Mouse (Mus musculus) layer of hippocampus, adult 9-10 months (tissue): ENCODE results near the gene Itpr1.

ENCODE experiments used
- DNase-seq: peaks from one replicate; pipeline ENCODE4 v3.0.0; 2022; ENCODE audit warnings: low spot score

The Itpr1 gene

DNA sequence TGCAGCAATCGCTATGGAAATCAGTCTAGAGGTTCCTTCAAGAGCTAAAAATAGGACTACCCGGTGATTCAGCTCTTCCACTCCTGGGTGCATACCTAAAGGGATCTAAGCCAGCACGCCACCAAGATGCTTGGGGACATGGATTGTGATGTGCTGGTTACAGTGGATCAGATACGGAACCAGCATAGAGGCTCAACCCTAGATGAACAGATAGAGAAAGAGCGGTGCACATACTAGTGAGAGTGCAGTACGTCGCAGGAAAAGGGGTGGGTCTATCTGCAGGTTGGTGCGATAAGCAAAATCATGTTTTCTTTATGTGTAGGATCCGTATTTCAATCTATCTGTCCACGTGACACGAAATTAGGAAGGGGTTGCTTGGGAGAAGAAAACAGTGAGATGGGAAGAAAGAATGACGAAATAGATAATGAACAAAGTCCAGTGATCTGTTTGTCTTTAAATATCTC, 113.1 kb downstream of the Itpr1 start:
- no peak for DNase-seq

- DNase-seq, result no peak
Observed at GRCm38 (mm10) chr6:108326751-108327161, 113.9 kb downstream of the Itpr1 start.

DNA sequence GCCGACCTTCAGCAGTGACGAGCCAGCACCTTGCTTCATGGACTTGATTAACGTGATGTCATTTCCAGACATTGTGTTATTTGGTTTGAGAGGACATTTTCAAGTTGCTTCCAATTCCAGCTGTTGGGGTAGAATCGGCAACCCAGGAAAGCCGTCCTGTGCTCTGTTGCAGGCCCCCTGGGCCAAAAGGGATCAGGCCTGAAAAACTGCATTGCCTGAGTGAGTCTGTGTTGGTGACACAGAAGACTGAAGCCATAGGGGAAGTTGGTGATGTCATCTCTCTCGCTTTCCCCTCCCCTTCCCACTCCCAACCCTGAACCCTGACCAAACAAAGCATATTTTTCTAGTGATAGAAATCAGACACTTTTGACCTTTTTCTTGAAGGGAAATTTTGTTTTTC, 114.7 kb downstream of the Itpr1 start:
- DNase-seq, result no peak

GRCm38 (mm10) chr6:108328296-108328695, 115.4 kb downstream of the Itpr1 start:
- DNase-seq, result no peak

GRCm38 (mm10) chr6:108330461-108330860, 117.6 kb downstream of the Itpr1 start:
- no peak for DNase-seq

DNA sequence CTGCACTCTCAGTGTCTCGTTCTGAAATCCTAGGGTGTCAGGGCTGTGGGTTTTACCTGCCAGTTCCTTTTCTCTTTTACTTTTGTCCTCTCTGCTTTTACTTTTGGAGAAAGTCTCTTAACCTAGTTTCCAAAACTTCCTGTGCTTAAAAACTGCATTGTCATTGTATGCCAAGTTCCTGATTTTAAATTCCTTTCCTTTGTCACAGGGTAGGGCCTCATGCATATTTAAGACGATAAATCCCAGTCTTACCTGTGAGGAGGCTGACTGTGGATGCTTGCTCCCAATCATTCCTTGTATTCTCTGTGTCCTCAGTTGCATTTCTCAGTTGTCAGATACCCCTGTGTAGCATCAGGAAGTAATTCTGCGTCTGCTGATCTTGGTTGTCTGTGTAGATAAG, 118.4 kb downstream of the Itpr1 start:
- no peak for DNase-seq

DNA sequence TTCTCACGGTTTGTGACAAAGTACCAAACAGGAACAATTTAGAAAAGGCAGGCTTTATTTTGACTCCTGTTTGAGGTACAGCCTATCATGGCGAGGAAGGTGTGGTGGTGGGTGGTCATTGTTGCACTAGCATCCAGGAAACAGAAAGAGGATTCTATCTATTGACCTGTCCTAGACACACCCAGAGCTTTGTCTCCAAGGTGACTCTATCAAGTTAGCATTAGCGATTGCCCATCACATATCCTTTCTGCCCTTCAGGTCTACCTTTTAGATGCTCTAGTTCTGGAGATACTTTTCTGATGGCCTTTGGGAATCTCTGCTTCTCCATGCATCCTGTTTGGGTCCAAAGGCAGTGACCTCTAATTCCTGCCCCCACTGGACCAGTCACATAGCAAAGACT, 121.2 kb downstream of the Itpr1 start:
- no peak for DNase-seq

GRCm38 (mm10) chr6:108335202-108335823, 122.4 kb downstream of the Itpr1 start:
- DNase-seq, result no peak

- DNase-seq, result no peak
Observed at GRCm38 (mm10) chr6:108336506-108336905, 123.6 kb downstream of the Itpr1 start.

DNA sequence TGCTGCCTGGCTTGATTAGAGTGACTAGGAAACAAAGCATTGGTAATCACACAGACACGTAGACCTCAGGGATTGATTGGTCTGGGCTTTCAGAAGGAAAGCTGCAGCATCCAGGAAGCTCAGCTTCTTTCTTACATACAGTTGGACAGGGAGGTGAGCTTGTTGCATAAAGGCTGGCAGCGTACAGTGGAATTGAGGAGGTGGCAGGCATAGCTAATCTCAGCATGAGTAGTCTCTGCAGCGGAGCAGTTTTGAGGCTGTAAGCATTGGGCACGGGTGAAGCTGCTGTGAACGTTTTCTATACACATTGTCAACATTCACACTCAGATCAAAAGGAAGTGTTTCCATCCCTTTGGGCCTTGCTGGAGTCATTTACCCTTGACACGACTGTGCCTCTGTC, 124.4 kb downstream of the Itpr1 start:
- no peak for DNase-seq

- no peak for DNase-seq
Observed at GRCm38 (mm10) chr6:108338362-108338761, 125.5 kb downstream of the Itpr1 start.

DNA sequence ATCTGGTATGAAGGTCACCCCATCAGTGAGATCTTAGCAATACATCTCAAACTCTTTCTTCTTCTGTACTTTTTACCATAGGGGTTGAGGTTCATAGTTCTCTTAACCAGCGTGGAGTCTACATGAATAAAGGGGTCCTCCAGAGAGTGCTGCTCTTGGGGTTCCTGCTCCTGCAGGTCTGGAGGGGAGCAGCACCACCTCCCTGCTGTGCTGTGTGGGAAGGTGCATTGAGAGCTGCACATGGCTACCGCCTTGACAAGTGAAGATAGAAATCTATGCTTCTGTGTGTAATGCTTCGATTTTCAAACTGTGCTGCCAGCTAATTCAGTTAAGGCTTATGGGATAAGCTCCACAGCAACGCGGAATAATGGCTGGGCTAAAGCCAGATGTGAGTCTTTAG, 130.1 kb downstream of the Itpr1 start:
- no peak for DNase-seq

DNA sequence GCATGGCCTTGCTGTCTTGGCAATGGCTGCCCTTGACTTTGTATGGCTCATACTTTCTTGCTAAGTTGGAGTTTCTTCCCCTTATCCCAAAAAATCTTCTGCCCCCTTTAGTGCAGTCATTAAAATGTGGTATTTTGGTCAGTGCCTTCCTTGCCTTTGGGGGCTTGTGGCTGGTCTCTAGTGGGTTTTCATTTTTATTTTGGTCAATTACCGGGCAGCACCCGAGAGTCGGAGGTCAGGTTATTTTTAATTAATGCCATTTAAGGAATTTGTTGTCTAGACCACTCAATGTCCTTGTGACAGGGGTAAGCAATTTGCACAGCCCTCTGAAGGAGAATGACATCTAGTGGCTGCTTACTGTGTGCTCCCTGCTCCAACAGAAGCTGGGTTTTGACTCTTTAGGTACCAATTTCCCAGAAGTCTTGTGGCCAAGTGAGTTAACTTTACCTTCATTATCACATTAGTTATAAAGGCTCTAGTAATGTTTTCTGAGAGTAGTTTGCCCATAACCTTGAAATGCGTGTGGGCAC, 130.9 kb downstream of the Itpr1 start:
- DNase-seq, result no peak

GRCm38 (mm10) chr6:108350801-108351200, 137.9 kb downstream of the Itpr1 start:
- no peak for DNase-seq

DNA sequence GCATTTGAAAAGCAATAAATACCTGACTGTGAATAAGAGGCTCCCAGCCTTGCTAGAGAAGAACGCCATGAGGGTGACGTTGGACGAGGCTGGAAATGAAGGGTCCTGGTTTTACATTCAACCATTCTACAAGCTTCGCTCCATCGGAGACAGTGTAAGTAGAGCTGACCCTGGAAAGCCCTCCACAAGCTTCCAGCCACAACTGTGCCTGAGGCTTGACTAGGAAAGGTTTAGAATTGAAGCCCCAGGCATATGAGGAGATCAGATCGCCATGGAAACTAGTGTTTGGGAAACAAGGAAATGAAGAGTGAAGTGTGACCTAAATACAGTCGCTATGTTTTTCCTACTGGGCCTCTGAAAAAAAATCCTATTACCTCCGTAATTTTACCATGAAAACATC, 139.1 kb downstream of the Itpr1 start:
- no peak for DNase-seq

DNA sequence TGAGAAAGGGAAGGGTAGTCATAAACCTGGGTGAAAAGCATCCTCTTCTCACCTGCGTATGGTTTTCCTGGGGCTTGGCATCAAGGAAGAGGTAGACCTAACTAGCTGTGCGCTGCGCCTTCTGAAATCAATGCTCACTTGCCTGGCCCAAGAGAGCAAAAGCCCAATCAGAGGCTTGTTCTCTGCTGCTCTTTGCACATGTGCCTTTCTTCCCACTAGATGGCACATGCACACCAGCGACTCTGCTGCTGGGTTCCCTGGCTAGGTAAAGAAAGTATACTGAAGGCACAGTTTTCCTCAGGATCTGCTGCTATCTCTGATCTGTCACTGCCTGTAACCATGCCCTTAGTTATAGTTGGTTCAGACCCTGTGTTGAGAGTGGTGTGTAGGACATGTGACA, 154.5 kb downstream of the Itpr1 start:
- DNase-seq, result no peak

GRCm38 (mm10) chr6:108369031-108369430, 156.1 kb downstream of the Itpr1 start:
- DNase-seq, result no peak

- no peak for DNase-seq
Observed at GRCm38 (mm10) chr6:108371347-108371893, 158.5 kb downstream of the Itpr1 start.

DNA sequence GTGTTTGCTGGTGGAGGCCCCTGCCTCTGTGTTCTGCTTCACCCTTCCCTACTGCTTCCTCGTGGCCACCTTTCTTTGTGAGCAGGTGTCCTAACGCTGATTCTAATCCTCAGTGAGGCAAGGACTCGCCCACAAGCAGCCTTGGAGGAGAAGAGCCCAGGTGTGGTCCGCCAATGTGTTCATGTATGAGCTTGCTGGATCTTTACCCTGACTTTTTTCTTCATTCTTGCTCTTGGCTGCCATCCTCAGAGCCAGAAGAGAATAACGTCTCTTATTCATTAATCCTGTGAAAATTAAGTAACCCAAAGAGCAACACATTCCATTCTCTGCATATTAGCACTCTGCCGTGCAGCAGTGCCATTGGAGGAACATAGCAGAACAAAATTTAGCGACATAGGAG, 161.1 kb downstream of the Itpr1 start:
- DNase-seq, result no peak

GRCm38 (mm10) chr6:108379041-108379440, 166.1 kb downstream of the Itpr1 start:
- DNase-seq, result no peak

DNA sequence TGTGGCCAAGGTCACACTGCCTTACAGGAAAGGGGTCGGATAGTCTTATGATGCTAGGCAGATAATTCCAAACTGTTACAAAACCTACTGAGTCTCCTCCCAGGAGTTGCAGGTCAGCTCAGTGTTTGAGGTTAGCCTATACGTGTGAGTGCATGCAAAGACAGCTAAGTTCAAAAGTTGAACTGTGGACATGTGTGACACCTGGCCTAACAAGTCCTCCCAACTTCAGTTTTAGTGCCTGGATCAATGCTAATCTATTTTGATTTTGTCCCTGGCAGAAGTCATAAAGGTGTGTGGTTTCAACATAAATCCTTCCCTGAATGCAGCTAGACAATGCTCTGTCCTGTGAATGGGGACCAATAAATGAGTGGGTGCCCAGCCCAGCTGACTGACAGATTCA, 167.3 kb downstream of the Itpr1 start:
- DNase-seq, result no peak

GRCm38 (mm10) chr6:108390624-108391324, 177.9 kb downstream of the Itpr1 start:
- no peak for DNase-seq

GRCm38 (mm10) chr6:108393131-108393530, 180.2 kb downstream of the Itpr1 start:
- DNase-seq, result no peak
